Mouse (Mus musculus): ENCODE data around the gene Rarg.

DNA sequence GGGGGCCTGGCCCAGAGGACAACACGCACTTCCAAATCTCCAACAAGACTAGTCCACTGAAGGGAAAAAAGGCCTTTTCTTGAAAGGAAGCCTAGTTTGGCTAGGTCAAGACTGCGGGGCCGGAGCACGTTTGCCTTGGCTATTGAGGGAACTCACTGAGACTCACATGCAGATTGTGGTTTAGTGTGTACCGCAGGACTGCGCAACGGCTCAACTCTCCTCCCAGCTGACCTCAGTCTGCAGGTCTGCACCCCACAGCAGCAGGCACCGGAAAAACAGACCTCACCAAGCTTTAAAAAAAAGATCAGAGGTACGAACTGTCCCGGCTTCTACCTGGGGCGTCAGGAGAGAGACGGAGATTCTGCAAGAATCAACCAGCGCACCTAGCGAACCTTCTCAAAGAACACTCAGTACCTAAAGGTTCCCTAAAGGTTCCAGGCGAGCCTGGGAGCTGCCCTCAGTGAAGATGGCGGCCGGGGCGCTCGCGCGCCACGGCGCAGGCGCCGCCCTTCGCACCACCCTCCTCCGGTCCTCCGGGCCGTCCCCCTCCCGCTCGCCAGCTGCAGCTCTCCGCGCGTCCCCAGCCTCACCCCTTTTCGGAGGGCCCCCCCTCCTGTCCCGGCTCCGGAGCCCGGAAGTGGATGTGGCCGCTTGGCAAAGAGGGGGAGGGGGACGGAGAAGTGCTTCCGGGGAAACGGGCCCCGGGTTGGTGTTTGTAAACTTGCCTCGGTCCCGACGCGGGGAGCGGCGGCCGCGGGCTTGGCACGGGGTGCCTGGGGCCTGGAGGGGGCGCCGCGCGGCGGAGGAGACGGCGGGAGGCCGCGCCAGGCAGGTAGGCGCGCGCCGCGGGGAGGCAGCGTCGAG lies 54.1 kb downstream of the Rarg start, which contains the start of gene Zfp740:
- no peak for TF ChIP-seq CTCF (conservative IDR thresholded peaks at IDR 0.05; ENCODE audit: low read length)
- TF ChIP-seq NANOG (IDR thresholded peaks at IDR 0.05; ENCODE audit: borderline replicate concordance, low read length): no peak
- TF ChIP-seq POU5F1 (IDR thresholded peaks at IDR 0.05; ENCODE audit: borderline replicate concordance, low read length): no peak

Data from E14TG2a.4 (cell line).